Mouse (Mus musculus): ENCODE measurements around the gene Zdhhc20. TPM values are rescaled to one million over a fixed set of nuclear protein-coding genes. Genes with fewer than 3 reads are reported as not detected.
"Not testable (repeated sequence)": the region's sequence is repeated elsewhere in the genome, so short reads cannot be mapped to it uniquely, and the experiment has no call there.

The Zdhhc20 gene
- polyA plus RNA-seq, 1 experiment from 2014 or later: 64.5 TPM

- peaks cover 4% of the 10 kb centered on the region; the same call in 1 of the 2 replicates for H3K4me1 ChIP-seq
- WGBS: 98% methylated on average over 3 of the region's 3 CpGs
Observed at GRCm38 (mm10) chr14:57883341-57883740, 6.7 kb downstream of the Zdhhc20 start.

GRCm38 (mm10) chr14:57882720-57883119, 7.4 kb downstream of the Zdhhc20 start:
- Histone ChIP-seq H3K4me3 (no peak overlapping the region), H3K27me3 (replicated peaks) (no peaks in the 10 kb centered on the region), H3K4me1 (no peaks in the 10 kb centered on the region), H3K9me3 (no peaks in the 10 kb centered on the region), H3K36me3 (no peaks in the 10 kb centered on the region), H3K4me2 (replicated peaks) (no peak overlapping the region), H3K9ac (no peak overlapping the region), H3K27ac (no peak overlapping the region)
- no peak for ATAC-seq (ENCODE audit: low FRiP score, low read depth)
- WGBS: 81% methylated on average over 4 of the region's 4 CpGs

More at GRCm38 (mm10) chr14:57883341-57883740, 6.7 kb downstream of the Zdhhc20 start:
- Histone ChIP-seq H3K9me3 (no peaks in the 10 kb centered on the region), H3K9ac (no peak overlapping the region), H3K27ac (no peak overlapping the region), H3K4me2 (replicated peaks) (no peak overlapping the region), H3K36me3 (no peaks in the 10 kb centered on the region), H3K27me3 (replicated peaks) (no peaks in the 10 kb centered on the region), H3K4me3 (no peak overlapping the region)
- no peak for ATAC-seq (ENCODE audit: low FRiP score, low read depth)

GRCm38 (mm10) chr14:57881793-57882192, 8.3 kb downstream of the Zdhhc20 start:
- H3K9ac ChIP-seq: no peak overlapping the region
- WGBS: 51% methylated on average over 4 of the region's 4 CpGs
- no peaks in the 10 kb centered on the region for H3K27me3 ChIP-seq (replicated peaks)
- H3K27ac ChIP-seq: no peak overlapping the region
- no peaks in the 10 kb centered on the region for H3K36me3 ChIP-seq
- H3K4me1 ChIP-seq: no peaks in the 10 kb centered on the region
- ATAC-seq (ENCODE audit: low FRiP score, low read depth): no peak
- no peak overlapping the region for H3K4me2 ChIP-seq (replicated peaks)
- H3K9me3 ChIP-seq: no peaks in the 10 kb centered on the region
- no peak overlapping the region for H3K4me3 ChIP-seq

- Histone ChIP-seq H3K9ac (no peak overlapping the region), H3K4me3 (no peak overlapping the region), H3K27me3 (replicated peaks) (no peaks in the 10 kb centered on the region), H3K4me1 (no peaks in the 10 kb centered on the region), H3K4me2 (replicated peaks) (no peak overlapping the region), H3K36me3 (no peaks in the 10 kb centered on the region), H3K9me3 (no peaks in the 10 kb centered on the region), H3K27ac (no peak overlapping the region)
- ATAC-seq (ENCODE audit: low FRiP score, low read depth): no peak
Observed at GRCm38 (mm10) chr14:57881074-57881473, 9.0 kb downstream of the Zdhhc20 start.

DNA sequence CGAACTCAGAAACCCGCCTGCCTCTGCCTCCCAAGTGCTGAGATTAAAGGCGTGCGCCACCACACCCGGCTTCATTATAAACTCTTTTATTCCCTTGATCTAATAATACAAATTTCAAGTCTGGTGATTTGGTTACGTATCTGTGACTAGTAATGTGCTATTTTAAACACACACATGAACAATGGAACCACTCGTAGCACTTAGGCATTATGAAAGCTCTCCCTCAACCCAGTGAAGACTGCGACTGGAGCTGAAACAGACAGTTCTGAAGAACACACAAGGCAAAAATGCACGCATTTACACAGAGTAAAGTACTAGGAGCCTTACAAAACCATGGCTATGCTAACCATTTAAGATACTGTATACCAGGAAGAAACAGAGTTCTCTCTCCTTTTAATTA, 12.2 kb downstream of the Zdhhc20 start:
- no peaks in the 10 kb centered on the region for H3K27me3 ChIP-seq (replicated peaks)
- no peak overlapping the region for H3K27ac ChIP-seq
- peaks cover 7% of the 10 kb centered on the region for H3K36me3 ChIP-seq
- no peaks in the 10 kb centered on the region for H3K4me1 ChIP-seq
- 95% methylated on average over 9 of the region's 9 CpGs for WGBS
- H3K4me3 ChIP-seq: no peak overlapping the region
- H3K9ac ChIP-seq: no peak overlapping the region
- no peak overlapping the region for H3K4me2 ChIP-seq (replicated peaks)
- H3K9me3 ChIP-seq: no peaks in the 10 kb centered on the region
- no peak for ATAC-seq (ENCODE audit: low FRiP score, low read depth)

GRCm38 (mm10) chr14:57866676-57867276, 23.3 kb downstream of the Zdhhc20 start:
- Histone ChIP-seq H3K27me3 (replicated peaks) (no peaks in the 10 kb centered on the region), H3K4me3 (no peak overlapping the region), H3K27ac (no peak overlapping the region), H3K9ac (no peak overlapping the region), H3K9me3 (no peaks in the 10 kb centered on the region), H3K36me3 (peaks cover 37% of the 10 kb centered on the region), H3K4me2 (replicated peaks) (no peak overlapping the region), H3K4me1 (no peaks in the 10 kb centered on the region)
- no peak for ATAC-seq (ENCODE audit: low FRiP score, low read depth)
- WGBS: 96% methylated on average over 3 of the region's 3 CpGs

GRCm38 (mm10) chr14:57865256-57865655, 24.8 kb downstream of the Zdhhc20 start:
- Histone ChIP-seq H3K27me3 (replicated peaks) (no peaks in the 10 kb centered on the region), H3K27ac (no peak overlapping the region), H3K4me3 (no peak overlapping the region), H3K9me3 (no peaks in the 10 kb centered on the region), H3K4me2 (replicated peaks) (no peak overlapping the region), H3K4me1 (no peaks in the 10 kb centered on the region), H3K9ac (no peak overlapping the region), H3K36me3 (peaks cover 37% of the 10 kb centered on the region)
- ATAC-seq (ENCODE audit: low FRiP score, low read depth): no peak
- 96% methylated on average over 3 of the region's 3 CpGs for WGBS

GRCm38 (mm10) chr14:57863129-57863528, 26.9 kb downstream of the Zdhhc20 start:
- no peak overlapping the region for H3K9ac ChIP-seq
- no peak overlapping the region for H3K4me2 ChIP-seq (replicated peaks)
- 87% methylated on average over 2 of the region's 2 CpGs for WGBS
- peaks cover 32% of the 10 kb centered on the region for H3K36me3 ChIP-seq
- ATAC-seq (ENCODE audit: low FRiP score, low read depth): no peak
- no peak overlapping the region for H3K27ac ChIP-seq
- H3K9me3 ChIP-seq: no peaks in the 10 kb centered on the region
- H3K4me1 ChIP-seq: no peaks in the 10 kb centered on the region
- H3K27me3 ChIP-seq (replicated peaks): no peaks in the 10 kb centered on the region
- H3K4me3 ChIP-seq: no peak overlapping the region

GRCm38 (mm10) chr14:57861987-57862412, 28.1 kb downstream of the Zdhhc20 start:
- no peaks in the 10 kb centered on the region for H3K27me3 ChIP-seq (replicated peaks)
- WGBS: 89% methylated on average over 4 of the region's 4 CpGs
- H3K36me3 ChIP-seq: peaks cover 36% of the 10 kb centered on the region
- no peaks in the 10 kb centered on the region for H3K9me3 ChIP-seq
- H3K4me3 ChIP-seq: no peak overlapping the region
- no peak for ATAC-seq (ENCODE audit: low FRiP score, low read depth)
- H3K4me1 ChIP-seq: no peaks in the 10 kb centered on the region
- no peak overlapping the region for H3K4me2 ChIP-seq (replicated peaks)
- H3K9ac ChIP-seq: no peak overlapping the region
- no peak overlapping the region for H3K27ac ChIP-seq

DNA sequence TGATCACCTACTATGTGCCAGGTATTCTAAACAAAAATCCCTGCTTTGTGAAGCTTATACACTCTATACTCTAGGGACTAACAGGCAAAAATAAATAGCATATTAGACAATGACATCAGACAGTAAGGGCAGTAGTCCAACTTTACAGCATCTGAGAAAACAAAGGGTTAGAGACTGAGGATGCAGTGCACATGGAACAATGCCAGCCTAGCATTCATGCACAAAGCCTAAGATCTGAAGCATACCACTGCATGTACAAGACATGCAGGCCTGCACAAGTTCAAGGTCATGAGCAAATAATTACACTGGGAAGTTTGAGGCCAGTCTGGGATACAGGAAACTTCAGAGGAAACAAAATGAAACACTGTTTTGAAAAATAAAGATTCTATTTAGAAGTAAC, 30.6 kb downstream of the Zdhhc20 start:
- Histone ChIP-seq H3K27me3 (replicated peaks) (no peaks in the 10 kb centered on the region), H3K4me3 (no peak overlapping the region), H3K9ac (no peak overlapping the region), H3K4me2 (replicated peaks) (no peak overlapping the region), H3K36me3 (peaks cover 27% of the 10 kb centered on the region), H3K27ac (no peak overlapping the region), H3K4me1 (no peaks in the 10 kb centered on the region), H3K9me3 (no peaks in the 10 kb centered on the region)
- ATAC-seq (ENCODE audit: low FRiP score, low read depth): no peak

DNA sequence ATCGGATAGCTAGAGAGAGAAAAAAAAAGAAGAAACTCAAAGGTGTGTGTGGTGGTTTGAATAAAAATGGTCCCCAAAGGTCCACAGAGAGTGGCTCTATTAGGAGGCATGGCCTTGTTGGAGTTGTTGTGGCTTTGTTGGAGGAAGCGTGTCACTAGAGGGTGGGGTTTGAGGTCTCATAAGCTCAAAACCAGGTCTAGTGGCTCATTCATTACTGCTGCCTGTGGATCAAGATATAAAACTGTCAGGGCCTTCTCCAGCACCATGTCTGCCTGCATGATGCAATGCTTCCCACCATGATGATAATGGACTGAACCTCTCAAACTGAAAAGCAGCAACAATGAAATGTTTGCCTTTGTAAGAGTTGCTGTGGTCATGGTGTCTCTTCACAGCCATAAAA, 31.5 kb downstream of the Zdhhc20 start:
- Histone ChIP-seq H3K9ac (no peak overlapping the region), H3K4me1 (no peaks in the 10 kb centered on the region), H3K27me3 (replicated peaks) (no peaks in the 10 kb centered on the region), H3K4me2 (replicated peaks) (no peak overlapping the region), H3K36me3 (peaks cover 25% of the 10 kb centered on the region), H3K27ac (no peak overlapping the region), H3K4me3 (no peak overlapping the region), H3K9me3 (no peaks in the 10 kb centered on the region)
- WGBS: 93% methylated on average over 2 of the region's 2 CpGs
- no peak for ATAC-seq (ENCODE audit: low FRiP score, low read depth)

GRCm38 (mm10) chr14:57856037-57856436, 34.0 kb downstream of the Zdhhc20 start:
- H3K4me1 ChIP-seq; H3K9me3 ChIP-seq; H3K27me3 ChIP-seq (replicated peaks); H3K4me2 ChIP-seq (replicated peaks); H3K9ac ChIP-seq; H3K27ac ChIP-seq; ATAC-seq (ENCODE audit: low FRiP score, low read depth); H3K4me3 ChIP-seq: not testable (repeated sequence)
- peaks cover 27% of the 10 kb centered on the region for H3K36me3 ChIP-seq

DNA sequence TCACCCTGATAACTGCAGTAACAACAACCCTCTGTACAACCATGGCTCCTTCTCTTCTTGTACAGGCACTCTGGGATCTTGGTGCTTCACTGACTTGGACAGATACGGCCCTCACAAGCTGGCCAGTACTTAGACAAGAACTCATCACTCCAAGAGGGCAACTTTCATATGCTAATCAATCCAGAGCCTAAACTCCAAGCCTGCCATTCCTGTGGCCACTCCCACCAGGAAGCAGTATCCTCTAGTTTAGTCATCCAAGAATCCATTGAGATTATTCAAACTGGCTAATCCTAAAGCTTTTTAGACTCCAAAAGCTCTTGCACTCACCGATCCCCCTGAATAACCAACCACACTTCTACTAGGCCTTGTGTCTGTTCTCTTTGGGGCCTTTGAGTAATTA, 37.1 kb downstream of the Zdhhc20 start:
- H3K4me3 ChIP-seq: no peak overlapping the region
- ATAC-seq (ENCODE audit: low FRiP score, low read depth): no peak
- H3K27me3 ChIP-seq (replicated peaks): no peaks in the 10 kb centered on the region
- no peaks in the 10 kb centered on the region for H3K4me1 ChIP-seq
- 71% methylated on average over 2 of the region's 2 CpGs for WGBS
- no peak overlapping the region for H3K27ac ChIP-seq
- peaks cover 32% of the 10 kb centered on the region for H3K36me3 ChIP-seq
- H3K9ac ChIP-seq: no peak overlapping the region
- no peaks in the 10 kb centered on the region for H3K9me3 ChIP-seq
- H3K4me2 ChIP-seq (replicated peaks): no peak overlapping the region

Data from neural tube, embryonic 12.5 days (tissue).